Mouse (Mus musculus): ENCODE data around the gene Hoxc4.

GRCm38 (mm10) chr15:103034043-103034806, 15.5 kb downstream of the Hoxc4 start:
- TF ChIP-seq CTCF (IDR thresholded peaks at IDR 0.05; ENCODE audit: low read depth, low read length), result no peak
- no peak for TF ChIP-seq TAL1 (conservative IDR thresholded peaks at IDR 0.05; ENCODE audit: low read depth, low read length)

Measured in G1E (cell line).